Mouse (Mus musculus) myocyte (in vitro differentiated cells): ENCODE results near the gene Tmem150a.

Experiments used
- CEBPB ChIP-seq: IDR thresholded peaks from 2 replicates; pipeline ENCODE4 v1.6.1; 2011; ENCODE audit warnings: mild to moderate bottlenecking, moderate library complexity; ENCODE audit not compliant: poor library complexity, insufficient read depth, severe bottlenecking
- E2F4 ChIP-seq: IDR thresholded peaks from one replicate; pipeline ENCODE4 v1.6.1; 2011; ENCODE audit warnings: mild to moderate bottlenecking, control low read depth, moderate library complexity; ENCODE audit not compliant: insufficient read depth
- MAX ChIP-seq: IDR thresholded peaks from one replicate; pipeline ENCODE4 v1.6.1; 2011; ENCODE audit warnings: low read depth, mild to moderate bottlenecking, control low read depth
- MYOD1 ChIP-seq, 3 experiments: IDR thresholded peaks; one replicate each; pipeline ENCODE4 v1.6.1; 2011; ENCODE audit warnings: control low read depth in 2 of 3, low read depth in 2 of 3, mild to moderate bottlenecking in 2 of 3, moderate library complexity in 1 of 3; ENCODE audit not compliant: insufficient read length in 2 of 3, control insufficient read depth in 1 of 3
- MYOG ChIP-seq, 3 experiments: IDR thresholded peaks; one replicate each; pipeline ENCODE4 v1.6.1; 2011; ENCODE audit warnings: control low read depth in 2 of 3, low read depth in 2 of 3, mild to moderate bottlenecking in 2 of 3; ENCODE audit not compliant: insufficient read length in 2 of 3, control insufficient read depth in 1 of 3, insufficient read depth in 1 of 3
- POLR2A ChIP-seq: IDR thresholded peaks from one replicate; pipeline ENCODE4 v1.6.1; 2011; ENCODE audit warnings: low read depth, mild to moderate bottlenecking, control low read depth, moderate library complexity; ENCODE audit not compliant: insufficient read length
- POLR2AphosphoS2 ChIP-seq: IDR thresholded peaks from one replicate; pipeline ENCODE4 v1.6.1; 2011; ENCODE audit warnings: low read depth, control low read depth; ENCODE audit not compliant: insufficient read length
- SRF ChIP-seq: IDR thresholded peaks from one replicate; pipeline ENCODE4 v1.6.1; 2011; ENCODE audit warnings: low read depth; ENCODE audit not compliant: control insufficient read depth, insufficient read length
- TCF12 ChIP-seq: IDR thresholded peaks from one replicate; pipeline ENCODE4 v1.6.1; 2011; ENCODE audit warnings: mild to moderate bottlenecking, control low read depth; ENCODE audit not compliant: poor library complexity, insufficient read depth, severe bottlenecking
- USF1 ChIP-seq: IDR thresholded peaks from one replicate; pipeline ENCODE4 v1.6.1; 2011; ENCODE audit warnings: low read depth, mild to moderate bottlenecking, control low read depth, moderate library complexity

GRCm38 (mm10) chr6:72350214-72350613 is 5.0 kb upstream of the Tmem150a start:
- TF ChIP-seq E2F4 (no peak), POLR2A (no peak), MAX (no peak), USF1 (no peak), MYOG (IDR thresholded peaks at IDR 0.05; ENCODE audit: control insufficient read depth in 1 of 3, insufficient read depth in 1 of 3, insufficient read length in 2 of 3, low read depth in 2 of 3) (no peak), MYOD1 (IDR thresholded peaks at IDR 0.05; ENCODE audit: control insufficient read depth in 1 of 3, insufficient read length in 2 of 3, low read depth in 2 of 3) (no peak), CEBPB (no peak), POLR2AphosphoS2 (no peak), TCF12 (no peak), SRF (no peak)
